Mouse (Mus musculus): ENCODE data around the gene Ttc9b. TPM values are rescaled to one million over a fixed set of nuclear protein-coding genes. Genes with fewer than 3 reads are reported as not detected.

Ttc9b gene
- polyA plus RNA-seq, 1 experiment from 2014 or later = 3.2 TPM

DNA sequence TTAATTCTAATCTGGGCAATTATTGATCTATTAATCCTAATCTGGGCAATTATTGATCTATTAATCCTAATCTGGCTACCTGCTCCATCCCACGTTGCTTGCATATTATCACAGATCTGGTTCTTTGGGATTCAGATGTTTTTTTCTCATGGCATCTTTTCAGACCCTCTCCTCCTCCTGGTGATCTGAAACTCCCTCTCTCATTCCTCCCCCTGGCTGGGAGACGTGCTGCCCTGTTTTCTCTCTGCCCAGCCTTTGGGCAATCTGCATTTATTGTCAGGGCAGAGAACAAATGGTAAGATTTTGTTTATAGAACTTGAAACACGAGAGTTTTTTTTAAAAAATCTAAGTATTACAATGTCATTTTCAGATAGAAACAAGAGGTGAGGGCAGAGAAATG, 34.1 kb downstream of the Ttc9b start:
- H3K9ac ChIP-seq (ENCODE audit: low read length) = no peak overlapping the region
- no peak for ATAC-seq (replicated peaks; ENCODE audit: low FRiP score, low TSS enrichment, low read depth)
- WGBS = 68% methylated on average over 3 of the region's 3 CpGs

DNA sequence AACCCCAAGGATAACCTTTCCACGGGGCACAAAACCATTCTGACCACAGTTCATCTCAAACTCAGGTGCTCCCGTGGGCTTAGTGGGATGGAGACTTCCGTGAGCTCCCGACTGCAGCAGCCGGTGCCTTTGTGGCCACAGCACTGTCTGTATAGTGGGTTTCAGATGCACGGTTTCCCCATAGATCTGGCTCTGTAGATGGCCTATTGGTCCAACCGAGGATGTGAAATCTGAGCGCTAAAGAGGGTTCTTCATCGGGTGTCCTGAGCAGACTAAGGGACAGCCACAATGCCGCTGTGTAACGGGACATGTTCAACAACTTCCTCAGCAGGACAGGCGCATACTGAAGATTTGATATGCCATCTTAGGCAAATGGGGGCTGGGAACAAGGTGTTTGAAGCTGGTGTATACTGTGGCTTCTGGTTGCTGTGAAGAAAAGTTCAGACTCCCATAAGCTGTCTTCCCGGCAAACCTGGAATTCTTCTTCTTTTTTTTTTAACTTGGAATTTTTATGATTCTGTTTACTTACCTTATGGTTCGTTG, 34.6 kb downstream of the Ttc9b start:
- H3K9me3 ChIP-seq (ENCODE audit: control insufficient read depth, low read length) = no peaks in the 10 kb centered on the region
- H3K4me3 ChIP-seq (ENCODE audit: low read depth, low read length) = peak overlapping the region; percentile 40
- WGBS = 37% methylated on average over 14 of the region's 14 CpGs
- peak overlapping the region; percentile 57 for H3K9ac ChIP-seq (ENCODE audit: low read length)
- DNase-seq (ENCODE audit: low spot score) = peak; percentile 52
- peak overlapping the region; percentile 60 for H3K4me2 ChIP-seq (ENCODE audit: low read length)
- no peak overlapping the region; the same call in 1 of the 2 replicates for H3K27ac ChIP-seq (ENCODE audit: low read depth)
- ATAC-seq (replicated peaks; ENCODE audit: low FRiP score, low TSS enrichment, low read depth) = no peak
- no peaks in the 10 kb centered on the region for H3K27me3 ChIP-seq (replicated peaks; ENCODE audit: control insufficient read depth, insufficient read depth, low read length)
- H3K4me1 ChIP-seq (replicated peaks; ENCODE audit: control insufficient read depth, insufficient read depth, low read length) = 0 out of 2 replicates have a peak, but pooled peaks cover 5% of the 10 kb centered on the region
- no peaks in the 10 kb centered on the region for H3K36me3 ChIP-seq (ENCODE audit: control insufficient read depth, insufficient read depth, low read length)

More for the DNA sequence above, 34.1 kb downstream of the Ttc9b start:
- Histone ChIP-seq H3K36me3 (ENCODE audit: control insufficient read depth, insufficient read depth, low read length) (no peaks in the 10 kb centered on the region), H3K27me3 (replicated peaks; ENCODE audit: control insufficient read depth, insufficient read depth, low read length) (no peaks in the 10 kb centered on the region), H3K4me2 (ENCODE audit: low read length) (peak overlapping the region; percentile 60), H3K9me3 (ENCODE audit: control insufficient read depth, low read length) (no peaks in the 10 kb centered on the region), H3K4me3 (ENCODE audit: low read depth, low read length) (no peak overlapping the region), H3K4me1 (replicated peaks; ENCODE audit: control insufficient read depth, insufficient read depth, low read length) (0 out of 2 replicates have a peak, but pooled peaks cover 5% of the 10 kb centered on the region), H3K27ac (ENCODE audit: low read depth) (no peak overlapping the region)
- DNase-seq (ENCODE audit: low spot score) = no peak

DNA sequence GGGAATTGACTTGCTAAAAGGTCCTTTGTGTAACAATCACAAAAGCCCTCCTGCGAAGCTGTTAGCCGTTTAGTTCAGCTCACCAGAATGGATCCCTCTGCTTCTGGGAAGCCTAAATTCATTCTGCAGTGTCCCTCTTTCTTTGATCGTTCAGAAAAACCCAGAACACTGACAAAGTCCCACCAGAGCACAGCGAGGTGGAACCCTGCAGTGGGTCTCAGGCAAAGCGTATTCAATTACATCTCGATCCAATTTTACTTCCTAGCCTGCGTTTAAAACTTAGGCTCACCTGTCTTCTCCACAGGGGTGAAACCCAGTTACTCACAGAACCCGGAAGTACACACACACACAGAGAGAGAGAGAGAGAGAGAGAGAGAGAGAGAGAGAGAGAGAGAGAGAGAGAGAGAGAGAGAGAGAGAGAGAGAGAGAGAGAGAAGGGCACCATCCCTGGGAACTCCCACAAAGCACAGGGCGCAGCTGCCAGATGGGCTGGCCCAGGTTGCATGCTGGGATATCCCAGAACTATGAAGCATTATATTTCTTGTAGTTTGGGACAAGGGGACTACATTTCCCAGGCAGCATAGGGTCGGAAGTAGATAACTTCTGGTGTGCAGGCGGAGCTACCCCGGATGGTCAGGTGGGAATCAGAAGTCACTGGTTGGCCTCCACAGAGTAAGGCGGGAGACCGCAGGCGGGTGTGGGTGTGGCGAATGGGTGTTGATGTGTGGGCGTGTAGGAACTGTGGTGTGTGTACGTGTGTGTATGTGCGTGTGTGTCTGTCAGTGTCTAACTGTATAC, 35.3 kb downstream of the Ttc9b start, which contains the start of gene Zfp607b:
Gene Zfp607b, plus strand, starts transcription at position 526 of the 798 bp plus-strand sequence.
- peak within 1 kb of the TSS; percentile 57 for H3K9ac ChIP-seq (ENCODE audit: low read length)
- H3K4me1 ChIP-seq (replicated peaks; ENCODE audit: control insufficient read depth, insufficient read depth, low read length) = 0 out of 2 replicates have a peak, but pooled peaks cover 5% of the 10 kb centered on the region
- no peaks in the 10 kb centered on the region for H3K9me3 ChIP-seq (ENCODE audit: control insufficient read depth, low read length)
- H3K4me3 ChIP-seq (ENCODE audit: low read depth, low read length) = peak within 1 kb of the TSS; percentile 40
- peak within 1 kb of the TSS; percentile 60 for H3K4me2 ChIP-seq (ENCODE audit: low read length)
- H3K27ac ChIP-seq (ENCODE audit: low read depth) = peak within 1 kb of the TSS; percentile 64
- no peaks in the 10 kb centered on the region for H3K27me3 ChIP-seq (replicated peaks; ENCODE audit: control insufficient read depth, insufficient read depth, low read length)
- no peaks in the 10 kb centered on the region for H3K36me3 ChIP-seq (ENCODE audit: control insufficient read depth, insufficient read depth, low read length)
- DNase-seq (ENCODE audit: low spot score) (peak; percentile 84), ATAC-seq (replicated peaks; ENCODE audit: low FRiP score, low TSS enrichment, low read depth) (peak; percentile 99)
- WGBS = under 1% methylated on average over 19 of the region's 19 CpGs

DNA sequence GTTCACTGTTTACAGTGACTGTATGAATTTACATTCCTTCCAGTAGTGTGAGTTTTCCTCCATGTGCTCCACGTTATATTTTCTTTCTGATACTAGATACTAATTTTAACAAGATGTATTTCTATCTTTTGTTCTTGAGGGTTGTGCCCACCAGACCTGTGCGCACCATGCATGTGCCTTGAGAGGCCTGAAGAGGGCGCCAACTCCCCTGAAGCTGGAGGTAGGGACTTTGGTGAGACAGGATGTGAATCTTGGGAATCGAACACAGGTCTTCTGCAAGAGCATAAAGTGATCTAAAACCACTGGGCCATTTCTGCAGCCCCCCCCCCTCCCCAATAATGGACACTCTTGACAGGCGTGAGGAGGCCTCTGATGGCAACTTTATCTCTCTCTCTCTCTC, 37.4 kb downstream of the Ttc9b start:
- WGBS = 48% methylated on average over 5 of the region's 5 CpGs
- no peak for ATAC-seq (replicated peaks; ENCODE audit: low FRiP score, low TSS enrichment, low read depth)
- no peak overlapping the region for H3K9ac ChIP-seq (ENCODE audit: low read length)
- H3K4me2 ChIP-seq (ENCODE audit: low read length) = no peak overlapping the region
- no peaks in the 10 kb centered on the region for H3K36me3 ChIP-seq (ENCODE audit: control insufficient read depth, insufficient read depth, low read length)
- no peak for DNase-seq (ENCODE audit: low spot score)
- no peaks in the 10 kb centered on the region for H3K9me3 ChIP-seq (ENCODE audit: control insufficient read depth, low read length)
- 0 out of 2 replicates have a peak, but pooled peaks cover 5% of the 10 kb centered on the region for H3K4me1 ChIP-seq (replicated peaks; ENCODE audit: control insufficient read depth, insufficient read depth, low read length)
- H3K27ac ChIP-seq (ENCODE audit: low read depth) = no peak overlapping the region
- H3K27me3 ChIP-seq (replicated peaks; ENCODE audit: control insufficient read depth, insufficient read depth, low read length) = no peaks in the 10 kb centered on the region
- H3K4me3 ChIP-seq (ENCODE audit: low read depth, low read length) = no peak overlapping the region

DNA sequence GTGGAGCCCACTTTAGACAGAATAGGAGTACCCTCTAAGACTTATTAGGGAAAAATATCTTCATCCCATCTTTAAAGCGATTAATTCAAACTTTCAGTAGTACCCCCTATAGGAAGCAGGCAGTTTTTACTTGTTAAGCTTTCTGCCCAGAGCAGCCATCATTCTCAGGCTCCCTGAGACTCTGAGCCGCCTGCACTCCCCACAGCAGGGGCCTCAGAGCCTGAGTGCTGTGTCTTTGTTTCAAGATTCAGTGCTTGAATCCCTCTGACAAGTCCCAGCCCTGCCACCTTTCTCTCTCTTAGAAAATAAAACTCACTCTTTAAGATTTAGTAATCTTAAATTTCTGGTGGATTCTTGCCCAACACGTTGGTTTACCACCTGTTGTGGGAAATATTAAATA, 43.0 kb downstream of the Ttc9b start:
- ATAC-seq (replicated peaks; ENCODE audit: low FRiP score, low TSS enrichment, low read depth) = no peak
- Histone ChIP-seq H3K4me1 (replicated peaks; ENCODE audit: control insufficient read depth, insufficient read depth, low read length) (no peaks in the 10 kb centered on the region), H3K27me3 (replicated peaks; ENCODE audit: control insufficient read depth, insufficient read depth, low read length) (no peaks in the 10 kb centered on the region), H3K4me3 (ENCODE audit: low read depth, low read length) (no peak overlapping the region), H3K4me2 (ENCODE audit: low read length) (no peak overlapping the region), H3K9me3 (ENCODE audit: control insufficient read depth, low read length) (no peaks in the 10 kb centered on the region), H3K9ac (ENCODE audit: low read length) (no peak overlapping the region), H3K27ac (ENCODE audit: low read depth) (no peak overlapping the region), H3K36me3 (ENCODE audit: control insufficient read depth, insufficient read depth, low read length) (no peaks in the 10 kb centered on the region)
- WGBS = 51% methylated on average over 3 of the region's 3 CpGs
- DNase-seq (ENCODE audit: low spot score) = no peak

Other genes with a start within 250 kb of the Ttc9b start
- gene Sptbn4, start 206.2 kb upstream of the Ttc9b start, polyA plus RNA-seq (2014; fragmentation: Nextera tagmentation; extraction: Ambion mirVana) = 0.34 and 0.48 TPM in 2 replicates
- gene Blvrb, start 205.9 kb upstream of the Ttc9b start, polyA plus RNA-seq (2014; fragmentation: Nextera tagmentation; extraction: Ambion mirVana) = 52.3 and 54.0 TPM in 2 replicates
- 25.2 and 29.0 TPM in 2 replicates for gene Sertad3, start 180.1 kb upstream of the Ttc9b start, polyA plus RNA-seq (2014; fragmentation: Nextera tagmentation; extraction: Ambion mirVana)
- 33.9 and 38.4 TPM in 2 replicates for gene Sertad1, start 167.0 kb upstream of the Ttc9b start, polyA plus RNA-seq (2014; fragmentation: Nextera tagmentation; extraction: Ambion mirVana)
- gene Prx, start 154.6 kb upstream of the Ttc9b start, polyA plus RNA-seq (2014; fragmentation: Nextera tagmentation; extraction: Ambion mirVana) = 1.5 and 1.6 TPM in 2 replicates
- gene Hipk4, start 130.6 kb upstream of the Ttc9b start, polyA plus RNA-seq (2014; fragmentation: Nextera tagmentation; extraction: Ambion mirVana) = 0.83 and 1.2 TPM in 2 replicates
- gene Pld3, start 100.7 kb upstream of the Ttc9b start, polyA plus RNA-seq (2014; fragmentation: Nextera tagmentation; extraction: Ambion mirVana) = 58.5 and 66.6 TPM in 2 replicates
- gene 2310022A10Rik, start 100.7 kb upstream of the Ttc9b start, polyA plus RNA-seq (2014; fragmentation: Nextera tagmentation; extraction: Ambion mirVana) = 20.8 and 23.6 TPM in 2 replicates
- 83.4 and 90.5 TPM in 2 replicates for gene Akt2, start 62.4 kb upstream of the Ttc9b start, polyA plus RNA-seq (2014; fragmentation: Nextera tagmentation; extraction: Ambion mirVana)
- gene Map3k10, start 20.7 kb downstream of the Ttc9b start, polyA plus RNA-seq (2014; fragmentation: Nextera tagmentation; extraction: Ambion mirVana) = 6.3 and 7.0 TPM in 2 replicates
- 2.5 and 3.4 TPM in 2 replicates for gene Zfp607b, start 35.4 kb downstream of the Ttc9b start, polyA plus RNA-seq (2014; fragmentation: Nextera tagmentation; extraction: Ambion mirVana)
- 28.5 and 32.2 TPM in 2 replicates for gene Zfp60, start 77.5 kb downstream of the Ttc9b start, polyA plus RNA-seq (2014; fragmentation: Nextera tagmentation; extraction: Ambion mirVana)
- 1.8 TPM in 2 replicates for gene Zfp626, start 153.3 kb downstream of the Ttc9b start, polyA plus RNA-seq (2014; fragmentation: Nextera tagmentation; extraction: Ambion mirVana)
- 7.4 and 10.4 TPM in 2 replicates for gene Zfp59, start 184.7 kb downstream of the Ttc9b start, polyA plus RNA-seq (2014; fragmentation: Nextera tagmentation; extraction: Ambion mirVana)
- 4.3 and 5.0 TPM in 2 replicates for gene Zfp607a, start 203.6 kb downstream of the Ttc9b start, polyA plus RNA-seq (2014; fragmentation: Nextera tagmentation; extraction: Ambion mirVana)